Mouse (Mus musculus) CH12.LX (cell line): ENCODE data around the gene Arpc5l.

Experiments
- CTCF ChIP-seq, 2 experiments: IDR thresholded peaks in 1 of 2; conservative IDR thresholded peaks in 1 of 2; 2 replicates each; pipeline ENCODE4 v1.5.1; 2011 to 2012; ENCODE audit warnings: low read depth in 2 of 2, low read length in 2 of 2, improper control_type of control experiment in 1 of 2, inconsistent platforms in 1 of 2, mild to moderate bottlenecking in 1 of 2, moderate library complexity in 1 of 2
- EP300 ChIP-seq: IDR thresholded peaks from 2 replicates; pipeline ENCODE4 v1.6.1; 2011; ENCODE audit warnings: low read length, improper control_type of control experiment
- IRF4 ChIP-seq: IDR thresholded peaks from 2 replicates; pipeline ENCODE4 v1.6.1; 2014; ENCODE audit warnings: low read depth, mild to moderate bottlenecking, inconsistent platforms, low read length, improper control_type of control experiment
- MXI1 ChIP-seq: IDR thresholded peaks from 2 replicates; pipeline ENCODE4 v1.6.1; 2011; ENCODE audit warnings: mild to moderate bottlenecking, low read depth, low read length, improper control_type of control experiment
- NELFE ChIP-seq: IDR thresholded peaks from 2 replicates; pipeline ENCODE4 v1.6.1; 2011; ENCODE audit warnings: low read depth, low read length, improper control_type of control experiment
- NRF1 ChIP-seq: IDR thresholded peaks from 2 replicates; pipeline ENCODE4 v1.6.1; 2014; ENCODE audit warnings: low read depth, mild to moderate bottlenecking, inconsistent platforms, low read length, improper control_type of control experiment, moderate library complexity
- POLR2A ChIP-seq: IDR thresholded peaks from 2 replicates; pipeline ENCODE4 v1.6.1; 2011; ENCODE audit warnings: low read depth, mild to moderate bottlenecking, improper control_type of control experiment, low read length
- ZC3H11A ChIP-seq: IDR thresholded peaks from 2 replicates; pipeline ENCODE4 v1.6.1; 2012; ENCODE audit warnings: low read depth, mild to moderate bottlenecking, inconsistent platforms, low read length, improper control_type of control experiment
- ZNF384 ChIP-seq: IDR thresholded peaks from 2 replicates; pipeline ENCODE4 v1.6.1; 2012; ENCODE audit warnings: low read depth, low read length, improper control_type of control experiment, inconsistent platforms

- TF ChIP-seq EP300 (no peak), CTCF (conservative IDR thresholded peaks at IDR 0.05 in 1 of 2, IDR thresholded peaks at IDR 0.05 in 1 of 2; ENCODE audit: low read depth in 2 of 2, low read length in 2 of 2) (no peak), NRF1 (no peak), NELFE (no peak), POLR2A (no peak), ZNF384 (no peak), ZC3H11A (no peak), MXI1 (no peak), IRF4 (no peak)
Observed at GRCm38 (mm10) chr2:38957671-38958223, 47.4 kb upstream of the Arpc5l start.
